Mouse (Mus musculus) left cerebral cortex, adult 2 months (tissue): ENCODE results near the gene Ets2. TPM values are rescaled to one million over a fixed set of nuclear protein-coding genes. Genes with fewer than 3 reads are reported as not detected.

Experiments
- DNase-seq, 2 experiments: peaks; one replicate each; pipeline ENCODE4 v3.0.0; 2021 to 2022; ENCODE audit warnings: low spot score in 2 of 2, mixed read lengths in 1 of 2; ENCODE audit errors: extremely low spot score in 1 of 2
- H3K27ac ChIP-seq: fragments of 200-600 bp; 2 replicates; pipeline ENCODE4 v1.8.1; 2022
- H3K4me3 ChIP-seq: fragments of 200-600 bp; 2 replicates; pipeline ENCODE4 v1.8.1; 2022
- CTCF ChIP-seq: fragments of 200-600 bp; IDR thresholded peaks from 2 replicates; pipeline ENCODE4 v1.8.1; 2022; ENCODE audit warnings: antibody characterized with exemption, mild to moderate bottlenecking, moderate library complexity
- intact Hi-C: fragments of 180-260 bp; cut with DNase I; formaldehyde crosslinking; loops from one replicate; pipeline ENCODE4 v1.15.1; 2025
- total RNA-seq, 2 experiments: library from RNA; stranded (reverse); gene quantifications; 2 replicates each; pipeline ENCODE4 v1.2.3; 2021

Gene Ets2
- total RNA-seq, 2 experiments from 2014 or later, result 83.2 to 85.1 TPM

GRCm38 (mm10) chr16:95717631-95718030 lies 15.8 kb downstream of the Ets2 start:
- H3K27ac ChIP-seq, result no peak overlapping the region; the same call in 1 of the 2 replicates
- no peak for DNase-seq
- intact Hi-C loops, result no loop called here
- no peak overlapping the region for H3K4me3 ChIP-seq
- no peak for TF ChIP-seq CTCF

GRCm38 (mm10) chr16:95718119-95718518 lies 16.2 kb downstream of the Ets2 start:
- intact Hi-C loops, result no loop called here
- DNase-seq, result no peak

DNA sequence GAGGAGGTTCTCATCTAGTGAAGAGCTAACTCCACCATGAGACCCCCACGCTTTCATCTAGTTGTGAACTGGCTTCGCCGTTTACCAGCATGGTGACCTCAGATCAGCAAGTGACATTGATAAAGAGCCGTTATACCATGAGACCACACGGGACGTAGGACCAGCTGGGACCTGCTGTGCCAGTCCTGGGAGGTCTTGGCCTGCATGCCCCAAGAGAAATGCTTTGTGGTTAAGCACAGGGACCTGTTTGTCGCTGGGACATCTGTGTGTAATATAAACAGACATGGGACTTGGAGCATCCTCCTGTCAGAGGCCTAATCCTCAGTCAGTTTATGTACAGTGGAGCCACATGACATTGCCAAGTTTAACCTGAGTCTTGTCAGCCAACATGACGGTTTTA lies 18.7 kb downstream of the Ets2 start:
- no peak overlapping the region for H3K4me3 ChIP-seq
- intact Hi-C loops, result no loop called here
- DNase-seq, result no peak

More at GRCm38 (mm10) chr16:95718119-95718518, 16.2 kb downstream of the Ets2 start:
- no peak for TF ChIP-seq CTCF
- H3K27ac ChIP-seq, result no peak overlapping the region; the same call in 1 of the 2 replicates
- H3K4me3 ChIP-seq, result no peak overlapping the region

GRCm38 (mm10) chr16:95724251-95724650 lies 22.4 kb downstream of the Ets2 start:
- no peak for TF ChIP-seq CTCF
- intact Hi-C loops, result no loop called here
- H3K4me3 ChIP-seq, result no peak overlapping the region

More for the DNA sequence above, 18.7 kb downstream of the Ets2 start:
- no peak overlapping the region for H3K27ac ChIP-seq
- TF ChIP-seq CTCF, result no peak

GRCm38 (mm10) chr16:95724776-95725175 lies 22.9 kb downstream of the Ets2 start:
- no peak for TF ChIP-seq CTCF
- Histone ChIP-seq H3K27ac (no peak overlapping the region), H3K4me3 (no peak overlapping the region)
- intact Hi-C loops, result no loop called here
- no peak for DNase-seq

More at GRCm38 (mm10) chr16:95724251-95724650, 22.4 kb downstream of the Ets2 start:
- no peak overlapping the region for H3K27ac ChIP-seq
- DNase-seq, result no peak

GRCm38 (mm10) chr16:95726802-95727201 lies 24.9 kb downstream of the Ets2 start:
- Histone ChIP-seq H3K27ac (no peak overlapping the region), H3K4me3 (no peak overlapping the region)
- no peak for TF ChIP-seq CTCF
- DNase-seq, result no peak
- intact Hi-C loops, result no loop called here

DNA sequence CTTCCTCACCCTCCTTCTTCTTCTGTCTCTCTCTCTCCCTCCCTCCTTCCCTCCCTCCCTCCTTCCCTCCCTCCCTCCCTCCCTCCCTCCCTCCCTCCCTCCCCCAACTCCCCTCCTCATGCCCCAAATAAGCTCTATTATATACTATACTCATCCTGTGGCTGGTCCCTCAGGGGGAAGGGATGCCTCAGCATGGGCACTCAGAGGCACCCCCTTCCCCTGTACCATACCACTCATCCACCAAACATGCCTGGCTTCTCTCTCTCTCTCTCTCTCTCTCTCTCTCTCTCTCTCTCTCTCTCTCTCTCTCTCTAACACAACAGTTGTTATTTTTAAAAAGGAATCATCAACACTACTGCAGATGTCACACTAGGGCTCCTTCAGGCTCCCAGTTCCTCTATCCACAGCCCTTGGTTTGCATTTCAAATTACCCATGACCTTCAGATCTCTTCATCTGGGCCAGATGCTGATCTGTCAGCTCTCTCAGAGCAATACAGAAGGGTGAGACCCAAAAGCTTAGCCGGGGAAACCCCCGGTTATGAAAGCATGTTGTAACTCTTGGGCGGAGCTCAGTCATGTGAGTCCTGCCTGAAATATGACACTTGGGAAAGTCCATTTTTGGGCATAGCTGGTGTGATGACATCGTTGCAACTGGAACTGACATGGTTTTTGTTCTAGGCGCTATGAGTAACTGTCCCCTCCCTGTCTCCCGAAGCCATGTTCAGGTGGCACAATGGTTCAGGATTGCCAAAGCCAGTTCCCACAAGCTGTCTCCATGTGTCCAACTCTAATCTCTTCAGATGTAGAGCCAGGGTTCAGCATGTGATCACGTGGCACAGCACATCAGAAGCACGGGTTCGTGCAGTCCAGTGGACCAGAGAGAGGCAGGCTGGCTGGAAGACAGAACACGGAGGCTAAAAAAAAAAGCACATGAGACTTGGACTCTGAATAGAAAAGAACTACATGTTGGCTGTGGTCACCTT lies 26.9 kb downstream of the Ets2 start:
- intact Hi-C loops, result no loop called here
- DNase-seq, result no peak
- no peak for TF ChIP-seq CTCF
- H3K27ac ChIP-seq, result no peak overlapping the region
- H3K4me3 ChIP-seq, result no peak overlapping the region

GRCm38 (mm10) chr16:95729775-95730174 lies 27.9 kb downstream of the Ets2 start:
- Histone ChIP-seq H3K4me3 (no peak overlapping the region), H3K27ac (no peak overlapping the region)
- TF ChIP-seq CTCF, result no peak
- DNase-seq, result no peak
- intact Hi-C loops, result no loop called here

DNA sequence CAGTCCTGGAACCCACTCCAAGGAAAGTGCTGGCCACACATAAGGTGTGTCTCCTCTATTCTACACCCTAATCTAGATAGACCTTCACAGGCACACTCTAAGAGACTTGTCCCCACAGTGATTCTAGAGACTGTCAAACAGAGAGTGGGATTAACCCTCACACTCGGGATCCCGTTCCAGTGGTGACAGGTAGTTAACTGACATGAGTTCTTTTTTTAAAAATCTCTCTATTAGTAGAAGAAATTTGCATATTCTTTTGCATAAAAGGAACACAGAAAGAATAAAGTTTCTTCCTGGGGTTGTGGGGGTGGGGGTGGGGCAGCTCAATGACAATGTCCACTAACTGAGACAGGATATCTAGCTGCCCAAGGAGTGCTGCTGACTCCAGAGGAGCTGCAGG lies 32.9 kb downstream of the Ets2 start:
- Histone ChIP-seq H3K4me3 (no peak overlapping the region), H3K27ac (no peak overlapping the region)
- intact Hi-C loops, result no loop called here
- no peak for DNase-seq
- TF ChIP-seq CTCF, result no peak

DNA sequence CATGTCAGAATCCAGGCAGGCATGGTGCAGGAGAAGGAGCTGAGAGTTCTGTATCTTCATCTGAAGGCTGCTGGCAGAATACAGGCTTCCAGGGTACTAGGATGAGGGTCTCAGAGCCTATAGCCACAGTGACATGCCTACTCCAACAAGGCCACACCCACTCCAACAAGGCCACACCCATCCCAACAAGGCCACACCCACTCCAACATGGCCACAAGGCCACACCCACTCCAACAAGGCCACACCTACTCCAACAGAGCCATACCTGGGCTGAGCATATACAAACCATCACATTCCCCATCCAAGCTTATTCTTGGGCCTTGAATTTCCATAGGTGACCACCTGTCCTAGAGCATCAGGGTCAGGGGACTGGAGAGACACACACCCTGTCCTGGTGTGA lies 34.2 kb downstream of the Ets2 start:
- Histone ChIP-seq H3K4me3 (no peak overlapping the region), H3K27ac (no peak overlapping the region)
- no peak for DNase-seq
- TF ChIP-seq CTCF, result no peak
- intact Hi-C loops, result no loop called here

DNA sequence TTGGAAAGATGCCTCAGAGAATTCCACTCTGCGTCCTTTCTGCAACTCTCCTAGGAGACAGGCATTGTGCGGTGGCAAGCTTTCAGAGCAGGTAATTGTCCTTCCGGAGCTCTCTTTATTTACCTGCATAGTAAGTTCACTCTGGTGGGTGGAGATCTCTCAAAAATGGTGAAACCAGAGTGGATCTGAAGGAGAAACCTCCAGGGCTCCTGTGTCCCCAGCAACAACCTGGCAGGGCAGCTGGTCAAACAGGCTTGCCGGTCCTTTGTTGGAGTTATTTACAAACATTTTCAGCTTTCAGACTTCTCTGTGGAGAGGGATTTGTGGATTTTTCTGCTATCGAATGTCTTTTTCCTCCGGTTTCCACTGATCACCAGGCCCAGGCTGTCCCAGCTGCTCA lies 34.6 kb downstream of the Ets2 start:
- TF ChIP-seq CTCF, result no peak
- intact Hi-C loops, result no loop called here
- DNase-seq, result no peak
- Histone ChIP-seq H3K27ac (no peak overlapping the region), H3K4me3 (no peak overlapping the region)

- H3K27ac ChIP-seq, result peak overlapping the region; percentile 41; the same call in 1 of the 2 replicates
- no peak overlapping the region for H3K4me3 ChIP-seq
- DNase-seq, result peak; percentile 38 to 48
- intact Hi-C loops, result no loop called here
- TF ChIP-seq CTCF, result no peak
Measured at GRCm38 (mm10) chr16:95739522-95739921, 37.6 kb downstream of the Ets2 start.
